Mouse (Mus musculus) heart, embryonic 10.5 days (tissue): Measurements from ENCODE around the gene Rft1. TPM values are rescaled to one million over a fixed set of nuclear protein-coding genes. Genes with fewer than 3 reads are reported as not detected.

Source experiments
- DNase-seq: peaks from one replicate; pipeline ENCODE4 v3.0.0-alpha.2; 2017; ENCODE audit warnings: low spot score
- H3K27ac ChIP-seq: fragments of 300-500 bp; sonication (generic); 2 replicates; pipeline ENCODE4 v1.5.1; 2016; ENCODE audit warnings: mild to moderate bottlenecking
- H3K27me3 ChIP-seq: fragments of 300-500 bp; sonication (generic); 2 replicates; pipeline ENCODE4 v1.6.1; 2016; ENCODE audit warnings: mild to moderate bottlenecking; ENCODE audit not compliant: poor library complexity, insufficient read depth, severe bottlenecking
- H3K36me3 ChIP-seq: fragments of 300-500 bp; sonication (generic); 2 replicates; pipeline ENCODE4 v1.6.1; 2016; ENCODE audit warnings: mild to moderate bottlenecking, moderate library complexity
- H3K4me1 ChIP-seq: fragments of 300-500 bp; sonication (generic); 2 replicates; pipeline ENCODE4 v1.6.1; 2016; ENCODE audit warnings: mild to moderate bottlenecking
- H3K4me3 ChIP-seq: fragments of 300-500 bp; sonication (generic); 2 replicates; pipeline ENCODE4 v1.5.1; 2016; ENCODE audit warnings: mild to moderate bottlenecking, moderate library complexity
- H3K9me3 ChIP-seq: fragments of 300-500 bp; sonication (generic); 2 replicates; pipeline ENCODE4 v1.6.1; 2016; ENCODE audit warnings: mild to moderate bottlenecking, moderate library complexity
- WGBS: fragments of 180-500 bp; shearing (Covaris S2); methylation state at CpG from one replicate; pipeline ENCODE4 v1.1.7; 2016; 5-methylcytosine and 5-hydroxymethylcytosine counted together
- polyA plus RNA-seq: library from polyadenylated mRNA; unstranded; fragments of >200 nt; fragmentation: Nextera tagmentation; extraction: Ambion mirVana; gene quantifications from 2 replicates; pipeline ENCODE4 v1.2.1, GENCODE M21; 2016

Rft1 gene
- polyA plus RNA-seq, 1 experiment from 2014 or later: 11.6 TPM

DNA sequence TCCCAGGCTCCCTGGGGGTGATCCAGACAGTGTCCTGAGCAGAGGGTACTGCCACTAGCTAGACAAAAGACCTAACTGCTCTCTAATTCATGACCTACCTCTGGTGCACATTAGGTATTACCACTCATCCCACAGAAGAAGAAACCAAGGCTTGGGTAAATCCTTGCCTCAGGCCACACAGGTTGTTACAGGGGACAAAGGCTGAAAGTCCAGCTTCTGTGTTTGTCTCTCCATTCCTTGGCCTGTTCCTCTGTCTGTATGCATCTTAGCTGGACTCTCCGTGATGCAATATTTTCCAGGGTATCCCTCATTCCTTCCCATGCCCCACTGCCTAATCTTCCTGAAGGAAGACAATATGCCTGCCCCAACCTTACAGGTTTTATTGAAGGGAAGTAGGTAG is 19.7 kb upstream of the Rft1 start:
- no peak for DNase-seq
- no peaks in the 10 kb centered on the region for H3K9me3 ChIP-seq
- H3K4me1 ChIP-seq: peaks cover 55% of the 10 kb centered on the region
- no peaks in the 10 kb centered on the region for H3K36me3 ChIP-seq
- peak overlapping the region; percentile 38; the same call in 1 of the 2 replicates for H3K27ac ChIP-seq
- peaks cover 10% of the 10 kb centered on the region; the same call in 1 of the 2 replicates for H3K27me3 ChIP-seq
- WGBS: 89% methylated on average over 1 of the region's 1 CpGs
- H3K4me3 ChIP-seq: no peak overlapping the region

DNA sequence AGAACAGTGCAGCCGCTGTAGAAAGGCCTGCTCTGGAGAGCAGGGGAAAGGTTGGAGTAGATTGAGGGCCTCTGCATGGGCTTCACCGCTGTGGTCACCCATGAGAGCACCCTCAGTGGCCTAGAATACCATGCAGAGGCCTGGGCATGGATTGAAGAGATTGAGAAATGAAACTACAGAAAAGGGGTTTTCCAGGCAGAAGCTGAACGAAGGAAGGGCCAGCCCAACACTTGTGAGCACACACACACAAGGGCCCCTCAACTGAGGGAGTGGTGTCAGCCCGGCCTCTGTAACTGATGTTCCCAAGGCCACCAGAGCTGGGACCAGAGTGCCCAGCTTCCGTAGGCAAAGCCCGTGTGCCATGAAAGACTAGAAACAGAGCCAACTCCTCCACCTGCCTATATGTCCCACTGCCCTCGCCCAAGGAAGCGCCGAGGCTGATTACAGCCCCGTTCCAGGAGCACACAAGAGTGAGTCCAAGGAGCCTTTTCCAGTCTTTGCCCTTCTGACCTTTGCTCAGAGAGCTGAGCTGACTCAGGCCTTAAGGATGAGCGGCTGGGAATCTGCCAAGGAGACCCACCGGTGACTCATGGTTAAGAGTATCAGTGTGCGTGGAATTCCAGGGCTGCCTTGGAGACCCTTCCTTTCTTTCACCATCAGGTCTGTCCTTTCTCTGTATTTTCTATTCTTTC is 18.8 kb upstream of the Rft1 start:
- no peak overlapping the region for H3K4me3 ChIP-seq
- peaks cover 52% of the 10 kb centered on the region for H3K4me1 ChIP-seq
- no peaks in the 10 kb centered on the region for H3K9me3 ChIP-seq
- H3K27me3 ChIP-seq: peaks cover 6% of the 10 kb centered on the region; the same call in 1 of the 2 replicates
- DNase-seq: no peak
- peak overlapping the region; percentile 6; the same call in 1 of the 2 replicates for H3K27ac ChIP-seq
- no peaks in the 10 kb centered on the region for H3K36me3 ChIP-seq
- WGBS: 75% methylated on average over 13 of the region's 13 CpGs

DNA sequence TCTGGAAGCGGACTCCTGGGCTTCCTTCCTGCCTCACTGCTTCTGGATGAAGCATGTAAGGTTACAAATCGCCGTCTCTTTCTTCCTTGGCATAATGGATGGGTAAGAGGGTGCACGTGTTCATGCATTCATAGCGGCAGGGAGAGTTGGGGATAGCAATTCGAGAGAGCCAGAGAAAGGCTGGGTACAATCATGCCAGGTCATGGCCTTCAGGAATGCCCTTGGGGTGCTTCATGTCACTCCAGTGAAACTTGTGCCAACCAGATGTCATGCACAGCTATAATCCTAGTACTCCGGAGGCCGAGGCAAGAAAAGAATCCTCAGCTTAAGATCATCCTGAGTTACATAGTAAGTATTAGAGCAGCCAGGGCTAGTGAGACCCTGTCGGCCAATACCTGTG is 17.7 kb upstream of the Rft1 start:
- Histone ChIP-seq H3K27me3 (peaks cover 1% of the 10 kb centered on the region; the same call in 1 of the 2 replicates), H3K4me3 (no peak overlapping the region), H3K4me1 (peaks cover 42% of the 10 kb centered on the region), H3K36me3 (no peaks in the 10 kb centered on the region), H3K9me3 (no peaks in the 10 kb centered on the region), H3K27ac (no peak overlapping the region)
- no peak for DNase-seq
- WGBS: 81% methylated on average over 9 of the region's 9 CpGs

DNA sequence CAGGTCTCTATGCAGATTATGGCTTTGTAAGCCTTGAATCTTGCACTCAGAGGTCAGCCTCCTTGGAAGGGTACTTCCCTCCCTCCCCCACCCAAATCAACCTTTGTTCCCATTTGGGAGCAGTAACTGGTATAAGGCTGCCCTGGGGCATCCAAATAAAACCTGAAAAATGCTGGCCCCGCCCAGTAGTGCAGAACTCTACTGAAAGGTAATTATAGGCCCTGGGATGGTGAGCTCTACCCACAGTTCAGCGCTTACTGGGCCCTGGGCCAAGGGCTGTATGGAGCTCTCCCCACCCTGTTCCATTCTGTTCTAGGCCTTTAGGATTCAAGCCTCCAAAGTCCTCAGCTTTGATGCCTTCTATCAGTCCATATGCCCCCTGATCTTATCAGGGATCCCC is 17.1 kb upstream of the Rft1 start:
- no peaks in the 10 kb centered on the region for H3K9me3 ChIP-seq
- H3K36me3 ChIP-seq: no peaks in the 10 kb centered on the region
- H3K4me1 ChIP-seq: peaks cover 37% of the 10 kb centered on the region
- no peak for DNase-seq
- WGBS: 78% methylated on average over 2 of the region's 2 CpGs
- H3K27ac ChIP-seq: no peak overlapping the region
- no peak overlapping the region for H3K4me3 ChIP-seq
- no peaks in the 10 kb centered on the region for H3K27me3 ChIP-seq

DNA sequence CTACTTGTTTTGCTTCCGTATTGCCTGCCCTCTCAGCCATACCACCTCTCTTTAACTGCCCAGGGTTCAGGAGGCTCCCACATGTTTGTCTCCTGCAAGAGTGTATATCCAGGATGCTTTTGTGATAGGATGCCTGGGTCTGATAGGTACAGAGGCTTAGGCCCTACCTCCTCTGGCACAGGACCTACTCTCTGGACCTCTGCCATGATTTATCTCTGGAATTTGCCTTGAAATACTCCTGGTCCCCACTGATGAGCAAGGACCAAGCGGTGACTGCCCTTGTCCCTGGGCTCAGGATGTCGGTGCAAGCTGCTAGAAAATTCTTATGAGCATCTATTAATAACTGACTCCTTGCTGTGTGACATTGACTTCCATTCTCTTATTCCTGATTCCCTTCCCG is 16.2 kb upstream of the Rft1 start:
- Histone ChIP-seq H3K4me3 (no peak overlapping the region), H3K36me3 (no peaks in the 10 kb centered on the region), H3K27me3 (no peaks in the 10 kb centered on the region), H3K9me3 (no peaks in the 10 kb centered on the region), H3K27ac (no peak overlapping the region), H3K4me1 (peaks cover 29% of the 10 kb centered on the region)
- WGBS: 52% methylated on average over 4 of the region's 4 CpGs
- DNase-seq: no peak

DNA sequence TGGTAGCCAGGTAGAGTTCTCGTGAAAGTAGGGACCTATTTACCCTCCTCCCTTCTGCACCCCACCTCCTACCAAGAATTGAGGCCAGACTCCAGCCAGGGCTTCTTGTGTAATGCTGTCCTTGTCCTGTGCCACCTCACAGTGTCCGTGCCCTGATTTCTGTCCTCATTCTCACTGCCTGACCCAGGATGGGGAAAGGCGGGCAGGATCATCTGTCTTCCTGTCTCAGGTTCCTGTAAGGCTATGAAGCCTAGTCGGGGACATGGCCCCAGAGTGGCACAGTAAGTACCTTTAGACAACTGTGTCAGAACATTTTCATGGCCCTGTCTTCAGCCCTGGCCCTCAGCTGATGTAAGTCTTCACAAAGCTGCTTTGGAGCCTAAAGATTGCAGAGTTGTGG is 15.5 kb upstream of the Rft1 start:
- no peak overlapping the region for H3K27ac ChIP-seq
- 83% methylated on average over 4 of the region's 4 CpGs for WGBS

DNA sequence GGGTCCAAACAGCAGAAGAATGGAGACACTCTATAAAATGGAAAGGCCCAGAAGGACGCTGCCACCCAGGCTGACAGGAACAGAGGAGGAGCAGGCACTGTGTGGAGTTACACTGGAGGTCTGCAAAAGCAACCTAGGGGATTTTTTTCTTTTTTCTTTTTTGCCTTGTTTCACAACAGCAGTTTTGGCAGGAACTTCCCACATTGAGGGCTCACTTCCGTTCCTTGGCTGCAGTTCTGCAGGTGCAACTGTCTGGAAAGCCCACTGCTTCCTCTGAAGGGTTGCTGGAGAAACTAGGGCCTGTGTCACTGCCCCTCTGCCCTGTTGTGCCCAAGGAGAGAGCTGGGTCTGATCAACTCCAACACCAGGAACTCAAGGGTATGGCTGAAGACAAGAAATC is 12.4 kb upstream of the Rft1 start:
- Histone ChIP-seq H3K27ac (no peak overlapping the region), H3K4me1 (peaks cover 8% of the 10 kb centered on the region; the same call in 1 of the 2 replicates), H3K27me3 (no peaks in the 10 kb centered on the region), H3K4me3 (no peak overlapping the region), H3K36me3 (no peaks in the 10 kb centered on the region), H3K9me3 (no peaks in the 10 kb centered on the region)
- 77% methylated on average over 2 of the region's 2 CpGs for WGBS
- no peak for DNase-seq

More for the DNA sequence above, 15.5 kb upstream of the Rft1 start:
- Histone ChIP-seq H3K9me3 (no peaks in the 10 kb centered on the region), H3K27me3 (no peaks in the 10 kb centered on the region), H3K4me3 (no peak overlapping the region), H3K36me3 (no peaks in the 10 kb centered on the region), H3K4me1 (peaks cover 29% of the 10 kb centered on the region)
- no peak for DNase-seq

DNA sequence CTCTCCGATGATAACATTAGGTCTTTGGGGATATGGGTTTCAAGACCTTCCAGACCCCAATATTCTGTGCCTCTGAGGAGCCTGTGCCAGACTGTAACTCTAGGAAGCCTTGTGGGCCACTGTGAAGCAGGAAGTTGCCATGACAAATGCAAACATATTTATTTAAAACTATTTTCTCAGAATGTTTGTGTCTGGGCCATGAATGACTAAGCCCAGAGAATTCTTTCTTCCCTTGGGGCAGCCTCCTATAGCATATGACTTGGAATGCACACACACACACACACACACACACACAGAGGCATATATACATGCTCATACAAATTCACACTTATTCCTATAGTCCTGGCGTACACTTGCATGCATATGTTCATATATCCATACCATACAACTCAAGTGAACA is 10.1 kb upstream of the Rft1 start:
- no peak overlapping the region for H3K4me3 ChIP-seq
- H3K36me3 ChIP-seq: no peaks in the 10 kb centered on the region
- no peaks in the 10 kb centered on the region for H3K4me1 ChIP-seq
- DNase-seq: peak; percentile 61
- H3K27me3 ChIP-seq: no peaks in the 10 kb centered on the region
- no peak overlapping the region for H3K27ac ChIP-seq
- WGBS: 74% methylated on average over 2 of the region's 2 CpGs
- no peaks in the 10 kb centered on the region for H3K9me3 ChIP-seq

DNA sequence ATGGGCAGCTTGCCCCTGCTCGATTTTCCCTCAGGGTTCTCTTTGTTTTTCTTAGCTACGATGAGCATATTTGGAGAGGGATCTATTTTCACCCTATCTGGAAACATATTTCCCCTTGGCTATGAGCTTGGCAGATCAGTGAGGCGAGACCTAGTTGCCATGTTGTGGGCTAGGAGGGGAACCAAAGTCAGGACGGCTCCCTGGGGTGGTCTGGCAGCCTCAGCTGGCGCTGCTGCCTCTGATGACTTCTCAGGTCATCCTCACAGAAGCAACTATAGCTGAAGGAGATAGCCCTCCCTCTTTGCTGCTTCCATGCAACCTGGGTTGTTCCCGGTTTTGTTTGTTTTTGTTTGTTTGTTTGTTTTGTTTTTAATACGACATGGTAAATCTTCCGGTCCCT is 9.1 kb upstream of the Rft1 start:
- no peak for DNase-seq
- no peaks in the 10 kb centered on the region for H3K36me3 ChIP-seq
- WGBS: 59% methylated on average over 8 of the region's 8 CpGs

DNA sequence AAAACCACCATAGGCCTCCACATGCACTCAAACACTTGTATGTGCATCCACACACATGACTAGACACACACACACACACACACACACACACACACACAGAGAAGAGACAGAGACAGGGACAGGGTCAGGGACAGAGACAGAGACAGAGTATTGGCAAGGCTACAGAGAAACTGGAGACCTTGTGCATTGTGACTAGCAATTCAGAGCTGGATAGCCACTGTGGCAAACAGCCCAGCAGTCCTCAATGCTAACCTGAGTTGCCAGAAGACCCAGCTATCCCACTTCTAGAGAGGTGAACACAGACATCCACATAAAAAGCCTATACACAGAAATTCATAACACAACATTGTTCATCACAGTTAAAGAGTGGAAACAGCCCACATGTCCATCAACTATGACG is 7.7 kb upstream of the Rft1 start:
- Histone ChIP-seq H3K27ac (no peak overlapping the region), H3K9me3 (no peaks in the 10 kb centered on the region), H3K36me3 (no peaks in the 10 kb centered on the region), H3K27me3 (no peaks in the 10 kb centered on the region; the same call in 1 of the 2 replicates), H3K4me3 (no peak overlapping the region), H3K4me1 (peaks cover 6% of the 10 kb centered on the region; the same call in 1 of the 2 replicates)
- WGBS: 83% methylated on average over 1 of the region's 1 CpGs
- DNase-seq: no peak

More for the DNA sequence above, 9.1 kb upstream of the Rft1 start:
- Histone ChIP-seq H3K9me3 (no peaks in the 10 kb centered on the region), H3K27ac (no peak overlapping the region), H3K4me1 (no peaks in the 10 kb centered on the region), H3K27me3 (no peaks in the 10 kb centered on the region; the same call in 1 of the 2 replicates), H3K4me3 (no peak overlapping the region)

DNA sequence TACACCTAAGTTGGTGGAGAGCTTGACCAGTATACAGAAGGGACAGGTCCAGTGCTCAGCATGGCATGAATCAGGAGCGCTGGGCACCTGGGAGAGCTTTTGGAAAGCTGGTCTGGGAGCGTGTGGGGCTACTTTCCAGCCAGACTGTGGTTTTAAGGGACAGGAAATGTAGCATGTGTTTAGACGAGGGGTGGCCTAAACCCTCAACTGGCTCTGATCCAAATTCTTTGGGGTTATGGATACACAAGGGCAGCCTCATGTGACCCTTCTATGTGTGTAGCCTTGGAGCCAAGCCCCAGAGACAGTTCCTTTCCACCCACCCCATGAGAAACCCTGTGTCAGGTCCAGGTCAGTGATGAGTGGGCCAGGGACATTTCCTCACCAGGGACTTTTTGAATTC is 5.7 kb upstream of the Rft1 start:
- Histone ChIP-seq H3K9me3 (no peaks in the 10 kb centered on the region), H3K4me1 (peaks cover 6% of the 10 kb centered on the region; the same call in 1 of the 2 replicates), H3K27me3 (no peaks in the 10 kb centered on the region; the same call in 1 of the 2 replicates), H3K36me3 (no peaks in the 10 kb centered on the region), H3K27ac (no peak overlapping the region), H3K4me3 (no peak overlapping the region)
- 62% methylated on average over 3 of the region's 3 CpGs for WGBS
- no peak for DNase-seq

DNA sequence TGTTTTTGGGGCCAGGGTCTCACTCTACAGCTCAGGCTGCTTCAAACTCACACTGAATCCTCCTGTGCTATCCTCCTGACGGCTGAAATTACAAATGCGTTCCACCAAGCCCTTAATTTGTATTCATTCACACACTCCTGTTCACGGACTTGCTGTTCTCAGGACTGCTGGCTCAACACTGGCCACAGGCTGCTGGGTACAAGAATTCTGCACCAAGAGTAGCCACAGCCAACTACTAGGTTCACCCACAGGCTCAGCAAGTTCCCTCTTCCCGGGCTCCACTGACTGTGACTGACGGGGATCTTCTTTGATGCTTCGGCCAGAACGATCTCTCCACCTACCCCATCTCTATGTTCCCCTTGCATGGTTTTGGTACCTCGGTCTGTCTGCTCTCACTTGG is 4.4 kb upstream of the Rft1 start:
- Histone ChIP-seq H3K4me1 (peaks cover 8% of the 10 kb centered on the region; the same call in 1 of the 2 replicates), H3K9me3 (no peaks in the 10 kb centered on the region), H3K27me3 (no peaks in the 10 kb centered on the region; the same call in 1 of the 2 replicates), H3K27ac (no peak overlapping the region), H3K4me3 (no peak overlapping the region), H3K36me3 (no peaks in the 10 kb centered on the region)
- DNase-seq: no peak
- WGBS: 75% methylated on average over 8 of the region's 8 CpGs

DNA sequence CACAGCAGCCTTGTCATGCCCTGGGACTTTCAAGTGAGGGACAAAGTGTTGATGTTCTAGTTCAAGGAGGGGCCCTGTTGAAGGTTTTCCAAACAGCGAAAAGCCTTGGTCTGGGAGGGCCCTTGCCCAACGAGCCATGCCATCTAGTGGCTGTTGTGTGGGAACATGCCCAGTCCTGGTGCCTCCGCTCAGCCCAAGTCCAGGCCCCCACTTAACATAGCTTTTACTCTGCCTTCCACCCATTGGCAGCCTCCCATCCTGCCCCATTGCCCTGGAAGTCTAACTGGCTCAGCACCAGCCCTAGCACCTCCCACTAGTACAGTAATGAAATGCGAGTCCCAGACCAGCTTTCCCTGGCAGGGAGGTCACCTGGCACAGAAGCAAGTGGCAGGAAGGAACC is 3.2 kb upstream of the Rft1 start:
- WGBS: 21% methylated on average over 4 of the region's 4 CpGs
- H3K27ac ChIP-seq: no peak overlapping the region

More for the DNA sequence above, 3.2 kb upstream of the Rft1 start:
- H3K9me3 ChIP-seq: no peaks in the 10 kb centered on the region
- no peaks in the 10 kb centered on the region for H3K36me3 ChIP-seq
- H3K27me3 ChIP-seq: no peaks in the 10 kb centered on the region; the same call in 1 of the 2 replicates
- peaks cover 12% of the 10 kb centered on the region; the same call in 1 of the 2 replicates for H3K4me1 ChIP-seq
- H3K4me3 ChIP-seq: no peak overlapping the region
- no peak for DNase-seq
